Mouse (Mus musculus) liver (tissue): ENCODE measurements at regions not wholly inside any gene's neighbourhood (a gene's known extent, or its start where the extent isn't known, plus 50 kb on each side); places are given as distances from the start of the nearest gene placed in this dataset.

Source experiments
- DNase-seq: peaks from one replicate; pipeline ENCODE4 v3.0.0-alpha.2; 2020; ENCODE audit warnings: mixed read lengths

DNA sequence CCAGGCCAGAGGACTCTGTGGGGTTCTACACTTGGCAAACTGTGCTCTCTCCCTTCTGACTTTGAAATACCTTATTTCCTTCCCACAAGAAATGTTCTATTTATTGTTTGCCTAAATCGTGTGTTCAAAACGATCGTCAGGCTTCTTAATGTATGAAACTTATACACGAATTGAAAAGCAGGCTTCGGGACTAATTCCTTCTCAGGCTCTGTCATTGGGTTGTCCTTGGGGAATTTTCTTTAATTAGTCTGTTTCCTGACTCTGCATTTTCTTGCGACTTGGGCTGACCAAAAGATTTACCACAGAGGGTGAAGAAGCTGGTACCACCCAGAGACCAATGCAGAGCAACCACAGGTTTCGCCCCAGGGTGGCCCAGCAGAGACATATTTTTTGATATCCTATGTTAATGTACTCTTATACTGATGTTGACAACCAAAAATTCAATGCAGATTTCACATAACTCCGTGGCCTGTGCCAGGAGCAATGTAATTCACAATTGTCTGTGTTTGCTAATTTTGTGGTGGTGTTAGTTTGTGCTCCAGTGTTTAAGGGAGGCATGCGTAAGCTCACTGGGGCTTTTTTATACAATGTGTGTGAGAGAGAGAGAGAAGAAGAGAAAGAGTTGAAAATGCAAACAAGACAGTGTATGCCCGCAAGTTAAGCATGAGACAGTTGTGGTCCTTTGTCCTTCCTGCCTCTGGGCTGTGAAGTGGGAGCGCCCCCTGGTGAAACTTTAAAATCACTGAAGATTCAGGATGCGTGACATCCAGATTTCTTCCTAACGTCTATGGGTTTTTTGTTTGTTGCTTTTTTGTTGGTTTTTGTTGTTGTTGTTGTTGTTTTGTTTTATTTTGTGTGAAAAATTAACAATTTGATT is 452.7 kb downstream of the Sox2 start:
- DNase-seq = peak; percentile 53

DNA sequence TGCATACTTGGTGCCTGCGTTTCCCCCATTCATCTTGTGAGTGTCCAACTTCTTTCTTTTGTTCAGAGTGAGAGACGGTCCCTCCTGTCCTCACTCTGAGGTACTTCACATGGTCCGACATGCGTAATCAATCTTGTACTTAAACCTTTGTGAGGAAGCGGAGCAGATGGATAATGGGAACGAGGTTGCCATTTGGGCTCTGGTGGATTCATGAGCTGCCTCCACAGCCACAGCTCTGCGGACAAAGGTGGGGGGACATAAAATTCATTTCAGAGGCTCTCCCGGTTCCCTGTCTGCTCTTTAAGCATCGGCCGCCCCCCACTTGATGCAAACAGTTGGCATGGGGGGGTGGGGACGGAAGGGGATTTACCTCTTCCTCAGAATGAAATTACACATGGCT is 454.7 kb downstream of the Sox2 start:
- DNase-seq = no peak

DNA sequence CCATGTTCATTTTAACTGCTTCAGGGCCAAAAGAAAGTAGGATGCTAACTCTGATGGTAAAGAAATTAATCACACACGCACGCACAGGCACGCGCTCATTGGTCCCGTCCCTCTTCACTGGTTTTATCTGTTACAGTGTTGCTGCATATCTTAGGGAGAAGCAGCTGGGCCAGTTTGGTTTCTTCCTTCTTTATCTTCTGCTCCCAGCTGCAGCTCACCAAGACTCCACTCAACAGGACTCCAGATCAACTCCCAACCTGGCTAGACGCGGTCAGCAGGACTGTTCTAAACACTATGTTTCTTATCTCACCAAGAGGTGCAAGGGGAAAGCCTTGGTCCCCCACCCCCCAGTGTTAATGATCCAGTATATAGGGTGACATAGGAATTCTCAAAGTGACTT is 455.9 kb downstream of the Sox2 start:
- no peak for DNase-seq

DNA sequence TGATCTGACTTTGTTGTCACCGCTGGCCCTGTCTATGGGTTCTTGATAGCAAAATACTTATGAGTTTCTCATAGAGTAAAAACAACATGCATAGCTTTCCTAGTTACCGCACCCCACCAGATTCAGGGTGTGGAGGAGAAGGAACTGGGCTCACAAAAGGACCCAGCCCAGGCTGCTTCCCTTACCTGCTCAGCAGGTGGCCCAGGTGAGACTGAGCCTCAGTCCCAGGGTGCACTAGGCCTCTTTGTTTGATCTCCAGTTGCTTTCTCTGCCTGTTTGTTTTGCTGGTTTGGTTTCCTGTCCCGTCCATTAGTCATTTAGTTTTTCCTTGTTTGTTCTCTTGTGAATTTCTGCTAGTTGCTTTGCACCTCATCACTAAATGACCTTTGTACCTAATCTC is 483.3 kb downstream of the Sox2 start:
- no peak for DNase-seq

DNA sequence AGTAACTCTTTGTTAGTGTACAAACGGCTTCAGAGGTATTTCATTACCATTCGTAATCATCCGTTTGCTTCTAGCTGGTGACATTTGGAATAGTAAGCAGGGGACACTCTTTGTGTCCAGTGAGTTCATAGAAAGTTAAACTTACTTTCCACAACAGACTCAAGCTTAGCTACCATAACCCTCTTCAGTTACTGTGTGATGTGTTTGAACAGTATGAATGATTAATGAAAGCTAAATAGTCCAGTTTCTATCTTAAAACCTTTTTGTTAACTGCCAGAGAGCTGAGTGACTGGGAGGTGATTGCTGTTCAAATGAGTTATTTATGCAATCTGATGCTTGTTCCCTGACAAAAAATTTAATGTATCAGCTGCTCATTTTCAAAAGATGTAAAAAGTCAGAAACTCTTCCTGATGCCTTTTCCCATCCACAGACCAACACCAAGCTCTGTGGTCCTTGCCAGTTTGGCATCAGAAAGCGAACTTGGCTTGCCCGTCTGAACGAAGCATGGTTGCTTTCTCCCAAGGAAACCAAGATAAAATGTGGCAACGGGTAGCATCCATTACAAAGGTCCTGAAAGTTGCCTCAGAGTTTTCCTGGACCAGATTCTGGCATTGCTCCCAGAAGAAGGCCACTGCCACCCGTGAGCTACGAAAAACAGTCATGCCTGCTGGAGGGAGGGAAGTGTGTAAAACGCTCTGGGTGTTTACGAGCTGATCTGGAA is 491.5 kb downstream of the Sox2 start:
- DNase-seq = no peak

DNA sequence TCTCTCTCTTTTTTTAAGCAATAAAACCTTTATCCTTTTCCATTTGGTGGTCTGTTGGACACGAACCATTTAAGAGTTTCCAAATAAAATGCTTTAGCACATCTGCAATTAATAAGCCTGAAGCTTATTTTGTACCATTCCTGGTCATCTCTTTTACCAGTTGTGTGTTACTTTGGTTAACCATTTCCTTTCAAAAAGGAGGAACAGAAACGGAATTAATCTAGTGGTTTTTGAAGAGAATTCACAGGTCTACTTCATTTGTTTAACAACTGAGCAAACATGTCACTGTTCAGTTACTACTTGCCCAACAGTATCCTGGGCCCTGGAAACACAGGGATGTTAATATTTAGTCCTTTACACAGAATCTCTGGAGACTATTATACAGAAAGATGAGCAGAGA is 492.5 kb downstream of the Sox2 start:
- DNase-seq = no peak

DNA sequence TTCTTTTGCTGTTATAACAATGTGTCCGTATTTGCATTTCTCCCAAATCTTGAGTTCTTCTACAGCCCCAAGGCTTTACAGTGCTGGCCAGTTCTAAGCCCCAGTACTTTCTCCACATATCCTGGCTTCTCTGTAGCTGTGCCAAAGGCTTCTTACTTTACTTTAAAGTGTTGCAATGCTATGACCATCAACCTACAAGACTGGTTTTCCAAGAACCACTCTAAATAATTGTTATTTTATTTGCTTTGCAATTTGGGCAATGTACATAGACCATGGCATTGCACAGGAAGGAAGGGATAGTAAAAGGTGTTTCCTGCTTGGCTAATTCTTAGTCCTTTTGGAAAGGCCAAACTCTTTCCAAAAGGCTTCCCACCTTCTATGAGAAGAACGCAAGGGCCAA is 495.4 kb downstream of the Sox2 start:
- DNase-seq = no peak

DNA sequence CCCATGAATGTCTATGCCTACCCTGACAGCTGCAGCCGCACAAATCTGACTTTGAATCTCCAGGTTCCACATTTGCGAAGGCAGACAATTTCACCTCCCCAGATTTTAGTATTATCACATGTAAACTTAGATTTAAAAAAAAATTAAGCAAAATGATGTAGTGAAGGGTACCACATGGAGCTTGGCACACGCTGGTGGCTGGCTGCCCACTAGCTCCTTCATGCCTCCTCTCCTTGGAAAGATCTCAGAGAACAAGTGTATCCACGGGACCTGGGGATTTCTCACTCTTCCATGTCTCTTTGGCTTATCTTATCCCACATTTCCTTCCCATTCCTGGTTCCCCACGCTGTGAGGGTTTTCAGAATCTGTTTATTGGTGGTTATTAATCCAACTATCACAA is 496.5 kb downstream of the Sox2 start:
- no peak for DNase-seq

DNA sequence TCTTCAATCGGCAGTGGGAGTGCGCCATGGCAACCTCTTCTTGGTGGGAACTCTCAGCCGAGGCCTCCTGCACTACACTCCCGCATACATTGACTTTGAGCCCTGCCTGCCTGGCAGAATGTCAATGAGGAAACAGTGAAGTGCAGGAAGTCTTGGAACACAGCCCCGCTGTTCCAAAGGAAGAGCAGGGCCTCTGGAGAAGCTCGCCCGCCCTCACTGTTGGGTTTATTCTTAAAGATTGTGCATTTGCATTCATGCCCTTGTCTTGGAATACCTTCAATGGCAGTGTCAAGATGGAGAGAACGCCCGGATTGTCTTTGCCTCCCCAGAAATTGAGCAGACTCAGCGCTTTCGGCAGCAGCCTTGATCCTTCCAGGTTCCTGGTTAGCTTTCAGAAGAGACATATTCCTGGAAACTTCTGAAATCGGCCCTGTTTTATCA is 499.1 kb downstream of the Sox2 start:
- DNase-seq = peak; percentile 6

DNA sequence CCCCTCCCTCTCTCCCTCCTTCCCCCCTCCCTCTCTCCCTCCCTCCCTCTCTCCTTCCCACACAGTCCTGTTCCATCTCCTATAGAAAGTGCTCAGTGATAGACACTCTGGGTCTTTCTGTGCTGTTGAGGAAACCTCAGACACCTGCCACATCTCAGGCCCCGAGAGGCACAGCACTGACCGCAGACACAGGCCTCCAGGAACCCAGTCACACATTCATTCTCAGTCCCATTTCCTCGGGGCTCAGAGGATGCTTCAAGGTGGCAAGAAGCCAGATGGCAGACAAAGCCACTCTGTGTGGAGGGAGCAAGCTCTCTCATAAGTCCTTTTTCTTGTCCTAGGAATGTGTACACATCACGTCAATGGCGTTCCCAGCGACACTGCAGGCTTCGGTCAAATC is 502.0 kb downstream of the Sox2 start:
- DNase-seq = no peak

DNA sequence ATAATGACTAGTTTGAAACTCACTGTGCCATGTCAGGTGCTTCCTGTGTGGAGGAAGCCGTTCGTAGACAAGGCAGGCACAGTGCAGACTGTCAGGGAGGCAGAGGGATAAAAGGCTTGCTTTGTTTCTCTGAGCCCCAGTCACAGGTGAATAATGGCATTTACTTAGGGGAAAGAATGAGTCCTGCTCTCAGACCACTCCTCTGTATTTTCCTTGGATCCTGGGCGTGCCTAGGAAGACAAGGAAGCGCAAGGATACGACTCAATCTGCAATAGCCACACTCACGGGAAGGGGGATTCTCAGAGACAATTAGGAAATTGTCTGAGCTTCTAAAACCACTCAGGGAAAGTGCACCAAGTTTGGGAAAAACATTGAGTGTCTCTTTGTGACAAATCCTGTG is 504.1 kb downstream of the Sox2 start:
- DNase-seq = no peak

DNA sequence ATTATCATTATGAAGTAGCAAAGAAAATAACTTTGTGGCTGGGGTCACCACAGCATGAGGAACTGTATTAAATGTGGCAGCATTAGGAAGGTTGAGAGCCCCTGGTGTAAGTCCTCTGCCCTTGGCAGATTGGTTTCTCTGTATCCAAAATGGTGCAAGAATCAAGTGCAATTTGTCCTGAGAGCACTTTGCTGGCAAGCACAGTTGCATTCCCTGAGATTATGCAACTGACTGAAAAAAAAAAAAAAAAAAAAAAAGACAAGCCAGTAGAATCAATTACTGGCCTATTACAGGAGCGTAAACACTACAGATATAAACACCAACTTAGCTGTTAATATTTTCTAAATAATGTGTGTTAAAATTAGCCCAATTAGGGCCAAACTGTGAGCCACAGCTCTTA is 518.5 kb downstream of the Sox2 start:
- DNase-seq = no peak

DNA sequence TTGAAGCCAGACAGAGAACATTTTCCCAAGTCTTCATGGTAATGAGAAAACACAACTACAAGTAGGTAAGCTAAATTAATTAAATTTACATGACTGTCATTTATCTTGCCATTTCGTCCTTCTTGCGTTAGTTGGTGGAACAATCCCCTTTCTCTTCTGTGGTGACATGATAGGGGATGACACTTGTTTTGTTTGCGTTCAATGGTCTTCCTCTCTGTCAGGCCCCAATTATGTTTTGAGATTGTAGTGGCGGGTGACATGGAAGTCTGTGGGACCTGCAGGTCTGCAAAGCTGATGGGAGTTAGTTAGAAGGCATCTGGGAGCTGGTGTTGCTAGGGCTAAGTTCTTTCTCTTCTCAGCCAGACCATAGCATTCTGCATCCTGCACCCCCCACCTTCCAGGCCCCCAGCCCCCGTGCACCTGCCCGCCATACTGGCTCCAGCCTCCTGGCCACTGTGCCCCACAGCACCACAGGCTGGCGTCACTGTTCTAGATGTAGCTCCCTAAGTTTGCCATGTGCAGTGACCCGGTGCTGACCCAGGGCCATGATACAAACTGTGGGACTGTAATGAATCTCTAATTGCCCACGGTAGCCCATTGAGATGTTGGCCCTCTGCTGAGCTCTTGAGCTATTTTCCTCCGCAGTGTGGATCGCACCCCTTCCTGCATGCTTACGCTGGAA is 528.7 kb downstream of the Sox2 start:
- no peak for DNase-seq

DNA sequence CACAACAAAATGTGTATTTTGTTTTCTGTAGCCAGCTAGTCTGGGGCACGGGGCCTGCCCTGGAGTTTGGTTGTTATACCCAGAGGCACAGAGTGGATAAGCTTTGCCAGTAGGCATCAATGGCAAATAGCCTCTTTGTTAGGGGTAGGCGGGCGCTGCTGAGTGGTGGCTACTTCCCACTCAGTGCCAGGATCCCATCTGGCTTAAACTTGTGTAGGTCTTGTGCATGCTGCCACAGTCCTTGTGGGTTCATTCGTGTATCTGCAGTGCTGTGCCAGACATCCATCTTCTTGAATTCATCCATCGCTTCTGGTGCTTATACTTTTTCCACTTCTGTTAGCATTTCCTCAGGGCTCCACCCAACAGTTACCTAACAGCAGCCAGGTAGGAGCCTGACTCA is 545.4 kb upstream of the Atp11b start:
- DNase-seq = no peak

DNA sequence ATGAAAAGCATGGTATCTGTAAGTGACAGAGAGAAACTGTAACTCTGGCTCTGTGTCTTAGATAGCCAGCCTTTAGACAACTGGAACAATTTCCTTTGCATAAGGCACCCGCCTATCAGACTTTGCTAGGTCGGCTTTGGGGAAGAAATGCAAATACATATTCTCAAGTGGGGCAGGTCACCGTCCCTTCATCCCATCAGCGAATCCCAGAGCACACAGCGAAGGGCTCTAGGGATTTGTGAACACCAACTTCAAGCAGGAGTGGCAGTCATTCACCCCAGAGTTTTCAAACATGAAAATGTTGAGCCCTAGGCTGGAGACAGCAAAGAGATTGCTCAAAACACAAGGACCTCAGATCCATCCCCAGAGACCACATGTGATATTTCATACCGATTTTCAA is 534.5 kb upstream of the Atp11b start:
- no peak for DNase-seq

DNA sequence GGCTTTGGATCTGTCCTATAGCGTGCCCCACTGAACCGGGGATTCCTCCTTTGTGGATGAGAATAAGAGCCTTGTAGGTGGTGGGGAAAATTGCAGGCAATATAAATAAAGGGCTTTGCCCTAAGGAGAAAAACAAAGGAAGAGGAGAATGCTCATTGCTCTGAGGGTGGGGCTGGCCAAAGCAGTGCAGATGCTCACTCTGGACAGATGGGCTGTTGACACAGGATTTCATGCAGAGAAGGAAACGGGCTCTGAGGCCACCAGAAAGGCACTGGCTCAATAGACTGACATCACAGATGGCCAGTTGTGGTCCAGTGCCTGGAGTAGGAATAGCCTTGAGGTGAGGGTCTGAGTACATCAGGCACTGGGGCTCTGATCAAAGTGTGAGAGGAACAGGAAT is 532.7 kb upstream of the Atp11b start:
- no peak for DNase-seq

DNA sequence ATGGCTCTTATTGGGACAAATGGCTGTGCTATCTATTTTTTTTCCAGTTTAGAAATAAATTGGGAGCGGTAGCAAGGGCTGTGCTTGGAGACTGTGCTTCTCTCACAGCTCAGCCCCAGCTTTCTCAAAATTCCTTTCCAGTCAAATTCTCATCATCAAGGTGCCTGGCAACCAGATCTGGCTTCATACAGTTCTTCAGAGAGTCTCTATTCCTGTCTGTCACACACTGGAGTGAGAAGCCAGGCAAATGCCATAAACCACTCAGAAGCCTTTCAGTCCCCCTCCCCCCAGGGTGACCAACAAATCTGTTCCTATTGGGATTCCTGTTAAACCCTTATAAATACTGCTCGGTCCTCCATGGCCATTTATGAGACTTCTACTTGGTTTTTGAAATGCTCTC is 531.7 kb upstream of the Atp11b start:
- DNase-seq = no peak

DNA sequence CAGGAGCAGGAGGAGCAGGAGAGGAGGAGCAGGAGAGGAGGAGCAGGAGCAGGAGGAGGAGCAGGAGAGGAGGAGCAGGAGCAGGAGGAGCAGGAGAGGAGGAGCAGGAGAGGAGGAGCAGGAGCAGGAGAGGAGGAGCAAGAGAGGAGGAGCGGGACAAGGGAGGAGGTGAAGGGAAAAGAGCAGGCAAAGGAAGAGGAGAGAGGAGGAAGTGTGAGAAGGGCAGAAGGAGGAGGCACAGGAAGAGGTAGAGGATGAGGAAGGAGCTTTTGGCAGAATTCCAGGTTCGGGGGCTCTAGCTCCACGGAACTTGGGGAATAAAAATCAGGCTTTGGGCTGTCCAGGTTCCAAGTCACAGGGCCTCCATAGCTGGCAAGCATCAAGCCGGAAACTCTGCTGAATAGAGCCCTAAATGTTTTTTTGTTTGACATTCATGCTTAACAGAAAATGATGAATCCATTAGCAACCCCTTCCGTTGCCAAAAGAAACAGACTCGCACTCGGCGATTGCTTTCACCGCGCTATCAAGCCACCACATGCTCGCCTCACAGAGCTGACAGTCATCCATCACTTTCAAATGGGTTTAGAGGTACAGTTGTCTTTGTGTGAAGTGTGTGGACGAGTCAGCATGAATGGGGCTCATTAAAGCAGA is 528.7 kb upstream of the Atp11b start:
- DNase-seq = peak; percentile 14

DNA sequence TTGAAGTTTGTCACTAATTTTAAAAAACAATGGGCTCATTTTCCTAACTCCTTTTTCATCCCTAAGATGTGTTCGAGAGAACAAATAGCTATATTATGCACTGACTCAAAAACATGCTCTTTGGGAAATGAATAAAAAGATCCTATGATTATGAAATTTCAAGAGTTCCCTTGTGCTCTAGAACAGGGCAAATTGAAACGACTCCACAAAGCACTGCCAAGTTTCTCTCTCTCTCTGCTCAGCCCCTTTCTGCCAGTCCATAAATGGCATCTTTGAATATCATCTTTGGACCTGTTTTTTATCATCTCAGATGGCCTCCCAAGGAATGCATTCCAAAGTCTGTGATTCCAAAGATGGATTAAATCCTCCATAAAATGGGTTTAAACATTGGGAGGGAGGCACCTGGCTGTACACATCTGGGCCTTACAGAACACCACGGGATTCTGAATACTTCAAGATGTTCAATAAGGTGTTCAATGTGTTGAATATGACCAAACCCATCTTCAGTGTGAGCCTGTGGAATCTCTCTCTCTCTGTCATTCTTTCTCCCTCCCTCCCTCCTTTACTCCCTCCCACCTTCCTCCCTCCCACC is 528.0 kb upstream of the Atp11b start:
- DNase-seq = no peak

DNA sequence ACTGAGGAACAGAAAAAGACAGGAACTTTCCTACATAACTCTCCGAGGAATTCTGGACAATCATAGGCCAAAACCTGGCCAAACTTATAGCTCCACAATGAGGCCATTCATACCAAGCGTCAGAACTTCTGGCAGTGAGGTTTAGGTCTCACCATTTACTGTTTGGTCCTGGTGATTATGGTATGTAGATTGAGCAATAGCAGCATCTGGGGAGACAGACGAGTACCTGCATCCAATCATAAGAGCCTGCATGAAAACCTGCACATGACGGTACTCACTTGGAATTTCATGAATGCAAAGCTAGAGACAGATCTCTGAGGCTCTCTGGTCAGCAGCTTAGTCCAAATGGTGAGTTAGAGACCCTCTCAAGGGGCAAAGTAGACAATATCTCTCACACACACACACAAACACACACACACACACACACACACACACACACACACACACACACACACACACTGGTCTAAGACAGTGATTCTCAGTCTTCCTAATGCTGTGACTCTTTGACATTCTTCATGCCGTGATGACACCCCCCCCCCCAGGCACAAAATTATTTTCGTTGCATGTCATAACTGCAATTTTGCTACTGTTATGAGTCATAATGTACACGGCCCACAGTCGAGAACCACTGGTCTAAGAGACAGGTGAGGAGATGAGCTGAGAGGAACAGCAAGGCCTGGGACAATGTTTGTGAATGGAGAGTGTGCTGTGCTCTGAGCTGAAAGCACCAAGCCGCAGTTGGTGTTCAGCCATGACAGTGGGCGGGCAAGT is 522.6 kb upstream of the Atp11b start:
- DNase-seq = no peak

DNA sequence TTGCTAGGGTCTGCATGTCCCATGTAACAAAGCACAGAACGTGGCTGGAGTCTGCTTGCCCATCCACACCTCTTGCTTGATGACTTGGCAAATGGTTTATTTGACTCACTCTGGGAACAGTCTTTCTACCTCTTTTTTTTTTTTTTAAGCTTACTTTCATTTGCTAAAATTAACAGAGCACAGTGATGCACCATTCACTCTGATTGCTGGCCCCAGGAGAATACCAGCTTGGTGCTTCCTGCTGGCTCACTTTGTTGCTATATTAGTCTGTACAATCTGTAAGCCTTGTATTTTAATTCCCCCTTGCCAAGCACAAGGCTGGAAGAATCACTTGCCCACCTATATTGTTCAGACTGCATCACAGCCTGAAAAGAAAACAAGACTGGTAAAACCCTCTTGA is 521.4 kb upstream of the Atp11b start:
- no peak for DNase-seq

DNA sequence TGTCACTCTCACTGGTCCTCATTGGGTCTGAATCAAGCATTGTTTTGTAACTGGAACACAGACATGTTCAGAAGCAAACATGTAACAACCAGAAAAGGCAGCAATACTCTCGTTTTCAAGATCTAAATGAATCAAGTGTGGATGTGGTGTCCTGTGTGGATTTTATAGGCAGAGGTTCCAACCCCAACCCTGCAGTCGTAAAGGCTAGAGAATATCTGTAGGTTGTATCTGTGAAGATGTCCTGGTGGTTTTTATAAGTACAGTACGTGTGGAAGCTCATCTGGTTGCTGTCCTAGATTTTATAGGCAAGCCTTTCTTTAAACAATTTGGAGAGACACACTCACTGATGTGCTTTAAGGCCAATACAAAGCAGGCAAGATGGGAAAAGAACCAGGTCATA is 518.8 kb upstream of the Atp11b start:
- DNase-seq = no peak
